Mouse (Mus musculus) limb, embryonic 13.5 days (tissue): ENCODE data around the gene Slfnl1. TPM values are rescaled to one million over a fixed set of nuclear protein-coding genes. Genes with fewer than 3 reads are reported as not detected.

Experiments used
- ATAC-seq: fragments of 200-750 bp; cut with Nextera tagmentation; 2 replicates; pipeline ENCODE4 v1.8.0; 2017; ENCODE audit warnings: low read depth, moderate number of reproducible peaks, moderate TSS enrichment; ENCODE audit not compliant: low FRiP score
- H3K27ac ChIP-seq: fragments of 300-500 bp; sonication (generic); 2 replicates; pipeline ENCODE4 v1.5.1; 2015; ENCODE audit warnings: inconsistent platforms, mild to moderate bottlenecking, moderate library complexity
- H3K27me3 ChIP-seq: fragments of 300-500 bp; sonication (generic); 2 replicates; pipeline ENCODE4 v1.6.1; 2015; ENCODE audit warnings: mild to moderate bottlenecking, inconsistent platforms
- H3K36me3 ChIP-seq: fragments of 300-500 bp; sonication (generic); 2 replicates; pipeline ENCODE4 v1.6.1; 2015; ENCODE audit warnings: inconsistent platforms, mild to moderate bottlenecking, moderate library complexity
- H3K4me1 ChIP-seq: fragments of 300-500 bp; sonication (generic); 2 replicates; pipeline ENCODE4 v1.6.1; 2015; ENCODE audit warnings: inconsistent platforms
- H3K4me2 ChIP-seq: fragments of 300-500 bp; sonication (generic); replicated peaks from 2 replicates; pipeline ENCODE4 v1.6.1; 2015; ENCODE audit warnings: inconsistent platforms, mild to moderate bottlenecking, moderate library complexity
- H3K4me3 ChIP-seq: fragments of 300-500 bp; sonication (generic); 2 replicates; pipeline ENCODE4 v1.5.1; 2015; ENCODE audit warnings: moderate library complexity, mild to moderate bottlenecking, inconsistent platforms
- H3K9ac ChIP-seq: fragments of 300-500 bp; sonication (generic); 2 replicates; pipeline ENCODE4 v1.6.1; 2015; ENCODE audit warnings: mild to moderate bottlenecking, inconsistent platforms
- H3K9me3 ChIP-seq: fragments of 300-500 bp; sonication (generic); 2 replicates; pipeline ENCODE4 v1.6.1; 2016; ENCODE audit warnings: inconsistent platforms
- WGBS: fragments of 180-500 bp; shearing (Covaris S2); methylation state at CpG from one replicate; pipeline ENCODE4 v1.1.7; 2015; 5-methylcytosine and 5-hydroxymethylcytosine counted together
- polyA plus RNA-seq: library from polyadenylated mRNA; unstranded; fragments of >200 nt; fragmentation: Nextera tagmentation; extraction: Ambion mirVana; gene quantifications from 2 replicates; pipeline ENCODE4 v1.2.1, GENCODE M21; 2015

Slfnl1 gene
- polyA plus RNA-seq, result not detected in 2 replicates

- no peak within 1 kb of the TSS for H3K9ac ChIP-seq
- no peak within 1 kb of the TSS for H3K27ac ChIP-seq
- H3K4me2 ChIP-seq, result no peak within 1 kb of the TSS
- no peaks in the 10 kb centered on the region for H3K4me1 ChIP-seq
- H3K9me3 ChIP-seq, result no peaks in the 10 kb centered on the region
- no peak for ATAC-seq
- 87% methylated on average over 6 of the region's 6 CpGs for WGBS
- no peaks in the 10 kb centered on the region for H3K27me3 ChIP-seq
- H3K4me3 ChIP-seq, result no peak within 1 kb of the TSS
- peaks cover 66% of the 10 kb centered on the region for H3K36me3 ChIP-seq
Observed at GRCm38 (mm10) chr4:120531986-120532385, at the start of gene Slfnl1. Slfnl1 (plus strand) TSS chr4:120532231.

GRCm38 (mm10) chr4:120487707-120488106 lies 44.3 kb upstream of the Slfnl1 start:
- ATAC-seq, result no peak
- Histone ChIP-seq H3K4me1 (no peaks in the 10 kb centered on the region), H3K27ac (no peak overlapping the region), H3K4me3 (no peak overlapping the region), H3K4me2 (no peak overlapping the region), H3K36me3 (peaks cover 44% of the 10 kb centered on the region), H3K9ac (no peak overlapping the region), H3K9me3 (no peaks in the 10 kb centered on the region), H3K27me3 (no peaks in the 10 kb centered on the region)
- WGBS, result 42% methylated on average over 1 of the region's 1 CpGs

DNA sequence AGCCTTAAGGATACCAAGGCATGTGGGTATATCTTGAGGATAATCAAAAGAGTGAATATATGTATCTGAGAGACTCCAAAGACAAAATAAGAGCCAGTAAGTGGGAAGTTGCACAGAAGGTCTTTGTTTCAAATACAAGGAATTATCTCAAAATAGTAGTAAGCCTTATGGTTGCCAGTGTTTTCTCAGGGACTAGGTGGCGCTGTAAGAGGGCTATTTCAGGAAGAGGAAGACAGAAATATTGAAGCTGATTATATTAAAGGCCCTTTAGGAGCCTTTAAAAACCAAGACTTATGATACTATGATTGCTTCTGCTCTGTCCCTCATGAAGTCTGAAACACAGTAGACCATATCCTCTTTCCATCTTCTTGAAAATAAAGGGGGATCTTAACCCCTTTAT lies 25.1 kb upstream of the Slfnl1 start:
- Histone ChIP-seq H3K9ac (no peak overlapping the region), H3K27ac (no peak overlapping the region), H3K9me3 (0 out of 2 replicates have a peak, but pooled peaks cover 4% of the 10 kb centered on the region), H3K4me2 (no peak overlapping the region), H3K27me3 (no peaks in the 10 kb centered on the region), H3K4me3 (no peak overlapping the region), H3K36me3 (peaks cover 62% of the 10 kb centered on the region), H3K4me1 (no peaks in the 10 kb centered on the region)
- 85% methylated on average over 1 of the region's 1 CpGs for WGBS
- ATAC-seq, result no peak

- Histone ChIP-seq H3K4me2 (no peak overlapping the region), H3K27ac (no peak overlapping the region), H3K4me3 (no peak overlapping the region), H3K36me3 (peaks cover 69% of the 10 kb centered on the region), H3K4me1 (no peaks in the 10 kb centered on the region), H3K27me3 (no peaks in the 10 kb centered on the region), H3K9ac (no peak overlapping the region), H3K9me3 (0 out of 2 replicates have a peak, but pooled peaks cover 4% of the 10 kb centered on the region)
- WGBS, result 90% methylated on average over 4 of the region's 4 CpGs
- no peak for ATAC-seq
Observed at GRCm38 (mm10) chr4:120511203-120511602, 20.8 kb upstream of the Slfnl1 start.

DNA sequence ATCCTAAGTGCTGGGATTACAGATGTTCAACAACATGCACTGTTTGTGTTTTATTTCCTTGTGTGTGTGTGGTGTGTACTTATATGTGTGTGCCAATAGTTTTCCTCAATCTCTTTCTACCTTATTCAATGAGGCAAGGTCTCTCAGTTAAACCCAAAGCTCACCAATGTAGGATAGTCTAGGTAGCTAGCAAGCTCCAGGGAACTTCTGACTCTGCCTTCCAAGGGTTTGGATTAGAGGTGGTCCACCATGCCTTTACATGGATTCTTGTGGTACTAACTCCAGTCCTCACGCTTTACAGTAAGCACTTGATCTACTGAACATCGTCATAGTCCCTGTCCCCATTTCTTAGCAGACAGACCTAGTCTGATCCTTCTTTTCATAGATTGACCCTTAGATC lies 17.7 kb upstream of the Slfnl1 start:
- Histone ChIP-seq H3K9ac (no peak overlapping the region), H3K4me3 (no peak overlapping the region), H3K4me1 (no peaks in the 10 kb centered on the region), H3K4me2 (no peak overlapping the region), H3K36me3 (peaks cover 68% of the 10 kb centered on the region), H3K9me3 (0 out of 2 replicates have a peak, but pooled peaks cover 2% of the 10 kb centered on the region), H3K27me3 (no peaks in the 10 kb centered on the region), H3K27ac (no peak overlapping the region)
- no peak for ATAC-seq
- 95% methylated on average over 2 of the region's 2 CpGs for WGBS

- Histone ChIP-seq H3K4me1 (no peaks in the 10 kb centered on the region), H3K4me2 (no peak overlapping the region), H3K27me3 (no peaks in the 10 kb centered on the region), H3K9ac (no peak overlapping the region), H3K36me3 (peaks cover 75% of the 10 kb centered on the region), H3K4me3 (no peak overlapping the region), H3K27ac (no peak overlapping the region), H3K9me3 (no peaks in the 10 kb centered on the region)
- no peak for ATAC-seq
- 91% methylated on average over 7 of the region's 7 CpGs for WGBS
Observed at GRCm38 (mm10) chr4:120516491-120516890, 15.5 kb upstream of the Slfnl1 start.

DNA sequence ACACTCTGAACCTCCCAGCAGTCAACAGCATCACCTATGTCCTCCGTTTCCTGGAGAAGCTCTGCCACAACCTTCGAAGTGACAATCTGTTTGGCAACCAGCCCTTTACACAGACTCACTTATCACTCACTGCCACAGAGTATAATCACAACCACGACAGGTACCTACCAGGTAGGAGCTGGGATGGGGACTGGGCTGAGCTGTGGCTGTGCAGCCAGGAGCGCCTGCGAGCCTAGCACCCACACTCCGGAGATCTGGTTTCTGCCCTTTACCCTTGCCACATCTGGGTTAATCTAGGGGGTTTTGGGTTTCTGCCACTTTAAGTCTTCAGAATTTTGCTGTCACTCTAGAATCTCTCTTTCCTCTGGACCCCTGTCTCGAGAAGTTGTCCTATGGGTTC lies 15.1 kb upstream of the Slfnl1 start:
- H3K27ac ChIP-seq, result no peak overlapping the region
- H3K4me1 ChIP-seq, result no peaks in the 10 kb centered on the region
- ATAC-seq, result no peak
- no peak overlapping the region for H3K4me2 ChIP-seq
- no peak overlapping the region for H3K4me3 ChIP-seq
- H3K9me3 ChIP-seq, result no peaks in the 10 kb centered on the region
- H3K36me3 ChIP-seq, result peaks cover 79% of the 10 kb centered on the region
- no peak overlapping the region for H3K9ac ChIP-seq
- no peaks in the 10 kb centered on the region for H3K27me3 ChIP-seq
- WGBS, result 93% methylated on average over 7 of the region's 7 CpGs

DNA sequence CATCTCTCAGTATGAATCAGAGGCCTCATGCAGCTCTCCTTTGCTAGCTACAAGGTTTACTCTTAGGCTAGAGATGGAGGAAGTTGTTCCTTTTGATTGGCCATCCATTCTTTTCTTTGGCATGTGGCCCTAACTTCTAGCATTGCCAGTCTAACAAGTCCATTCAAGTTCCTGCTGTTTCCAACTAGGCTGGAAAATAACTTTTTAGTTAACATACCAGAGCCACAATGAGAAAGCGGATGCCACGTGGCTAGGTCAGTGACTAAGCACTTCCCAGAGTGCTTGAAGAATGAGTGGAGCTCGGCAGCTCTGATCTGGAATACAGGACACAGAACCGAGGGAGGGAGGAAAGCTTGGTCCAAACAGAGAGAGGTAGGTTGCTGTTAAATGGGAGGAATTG lies 14.7 kb upstream of the Slfnl1 start:
- Histone ChIP-seq H3K36me3 (peaks cover 82% of the 10 kb centered on the region), H3K4me1 (no peaks in the 10 kb centered on the region), H3K27ac (no peak overlapping the region), H3K9ac (no peak overlapping the region), H3K27me3 (no peaks in the 10 kb centered on the region), H3K9me3 (no peaks in the 10 kb centered on the region), H3K4me3 (no peak overlapping the region), H3K4me2 (no peak overlapping the region)
- 80% methylated on average over 4 of the region's 4 CpGs for WGBS
- no peak for ATAC-seq

GRCm38 (mm10) chr4:120521761-120522160 lies 10.3 kb upstream of the Slfnl1 start:
- 60% methylated on average over 5 of the region's 5 CpGs for WGBS
- Histone ChIP-seq H3K9ac (no peak overlapping the region), H3K27ac (no peak overlapping the region), H3K4me1 (no peaks in the 10 kb centered on the region), H3K36me3 (peaks cover 96% of the 10 kb centered on the region), H3K4me2 (no peak overlapping the region), H3K27me3 (no peaks in the 10 kb centered on the region), H3K9me3 (no peaks in the 10 kb centered on the region), H3K4me3 (no peak overlapping the region)
- no peak for ATAC-seq

DNA sequence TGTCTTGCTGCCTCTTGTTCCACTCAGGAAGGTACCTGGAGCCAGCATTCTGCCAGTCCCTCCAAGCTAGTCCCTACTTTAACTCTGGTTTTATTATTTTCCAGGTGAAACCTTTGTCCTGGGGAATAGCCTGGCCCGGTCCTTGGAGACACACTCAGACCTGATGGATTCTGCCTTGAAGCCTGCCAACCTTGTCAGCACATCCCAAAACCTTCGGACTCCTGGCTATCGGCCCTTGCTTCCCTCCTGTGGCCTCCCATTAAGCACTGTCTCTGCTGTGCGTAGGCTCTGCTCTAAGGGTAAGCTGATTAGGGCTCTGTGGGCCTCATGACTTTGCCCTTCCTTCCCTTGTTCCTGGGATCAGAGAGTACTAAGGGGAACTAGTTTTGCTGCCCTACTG lies 9.7 kb upstream of the Slfnl1 start:
- Histone ChIP-seq H3K27me3 (no peaks in the 10 kb centered on the region), H3K4me2 (no peak overlapping the region), H3K9me3 (no peaks in the 10 kb centered on the region), H3K36me3 (peaks cover 92% of the 10 kb centered on the region), H3K4me1 (no peaks in the 10 kb centered on the region), H3K27ac (no peak overlapping the region), H3K4me3 (no peak overlapping the region), H3K9ac (no peak overlapping the region)
- WGBS, result 91% methylated on average over 4 of the region's 4 CpGs
- ATAC-seq, result no peak

- 95% methylated on average over 3 of the region's 3 CpGs for WGBS
- H3K4me3 ChIP-seq, result no peak overlapping the region
- no peaks in the 10 kb centered on the region for H3K4me1 ChIP-seq
- no peak overlapping the region for H3K27ac ChIP-seq
- ATAC-seq, result no peak
- H3K36me3 ChIP-seq, result peaks cover 91% of the 10 kb centered on the region
- H3K9ac ChIP-seq, result no peak overlapping the region
- no peak overlapping the region for H3K4me2 ChIP-seq
- H3K27me3 ChIP-seq, result no peaks in the 10 kb centered on the region
- H3K9me3 ChIP-seq, result no peaks in the 10 kb centered on the region
Observed at GRCm38 (mm10) chr4:120523092-120523491, 8.9 kb upstream of the Slfnl1 start.

- Histone ChIP-seq H3K9me3 (no peaks in the 10 kb centered on the region), H3K9ac (no peak overlapping the region), H3K4me1 (no peaks in the 10 kb centered on the region), H3K27ac (no peak overlapping the region), H3K36me3 (peaks cover 86% of the 10 kb centered on the region), H3K4me3 (no peak overlapping the region), H3K4me2 (no peak overlapping the region), H3K27me3 (no peaks in the 10 kb centered on the region)
- 85% methylated on average over 9 of the region's 9 CpGs for WGBS
- no peak for ATAC-seq
Observed at GRCm38 (mm10) chr4:120528171-120528570, 3.9 kb upstream of the Slfnl1 start.

DNA sequence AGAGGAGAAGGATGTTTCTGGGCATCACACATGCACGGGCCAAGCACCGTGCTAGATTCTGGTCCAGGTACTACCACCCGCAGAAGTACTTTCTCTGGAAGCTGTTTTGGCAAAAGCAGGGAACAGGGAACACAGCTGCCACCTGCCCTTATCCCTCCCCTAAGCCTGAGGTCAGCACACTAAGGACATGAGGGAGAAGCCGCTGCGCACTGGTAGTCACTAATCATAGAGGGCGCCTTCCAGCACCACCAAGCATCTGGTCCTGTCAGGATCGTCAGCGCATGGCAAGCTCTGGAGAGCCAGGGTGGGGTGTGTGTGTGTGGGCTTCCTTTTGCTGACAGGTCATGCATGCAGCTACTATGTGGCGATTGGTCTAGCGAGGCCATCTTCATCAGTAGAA lies 6.6 kb downstream of the Slfnl1 start:
- H3K36me3 ChIP-seq, result peaks cover 63% of the 10 kb centered on the region
- no peaks in the 10 kb centered on the region for H3K4me1 ChIP-seq

More for the DNA sequence above, 6.6 kb downstream of the Slfnl1 start:
- no peak overlapping the region for H3K4me2 ChIP-seq
- no peak overlapping the region for H3K4me3 ChIP-seq
- no peak overlapping the region for H3K27ac ChIP-seq
- no peak for ATAC-seq
- no peaks in the 10 kb centered on the region for H3K27me3 ChIP-seq
- WGBS, result 93% methylated on average over 10 of the region's 10 CpGs
- H3K9me3 ChIP-seq, result no peaks in the 10 kb centered on the region
- no peak overlapping the region for H3K9ac ChIP-seq
